Comparison of ENCODE assay signal across 8 mouse cellular contexts in genomic region chr13:78195601-78196115, GRCm38 (mm10). TPM values are rescaled to one million over a fixed set of nuclear protein-coding genes. Genes with fewer than 3 reads are reported as not detected.
DNase-seq lines count a peak whose midpoint lies in the region; ATAC-seq and TF ChIP-seq lines count a peak whose summit lies in the region.
"Had no signal": no experiment of that assay in that cellular context is flagged by ENCODE, and none has a peak within 500 bp of the region (broad histone marks: within the 10 kb centered on the region; RNA-seq: fewer than 3 reads in every experiment).

No protein-coding gene starts in this region.

- peaks cover 19% of the 10 kb centered on the region for H3K27me3 ChIP-seq in embryonic facial prominence, embryonic 12.5 days
- no peaks in the 10 kb centered on the region for H3K27me3 ChIP-seq in hindbrain, embryonic 15.5 days
- H3K27me3 ChIP-seq in neural tube, embryonic 13.5 days = no peaks in the 10 kb centered on the region

- H3K4me2 ChIP-seq in embryonic facial prominence, embryonic 12.5 days (replicated peaks) = peak overlapping the region; percentile 75
- H3K4me2 ChIP-seq in hindbrain, embryonic 15.5 days = peak overlapping the region; percentile 74
- H3K4me2 ChIP-seq in neural tube, embryonic 13.5 days = peak overlapping the region; percentile 88

- H3K9ac ChIP-seq in embryonic facial prominence, embryonic 12.5 days = peak overlapping the region; percentile 94
- H3K9ac ChIP-seq in hindbrain, embryonic 15.5 days = peak overlapping the region; percentile 86
- peak overlapping the region; percentile 100 for H3K9ac ChIP-seq in neural tube, embryonic 13.5 days

- TF ChIP-seq CTCF in layer of hippocampus, adult 2 months (conservative IDR thresholded peaks at IDR 0.05) = no peak

- H3K4me1 ChIP-seq in embryonic facial prominence, embryonic 12.5 days = peaks cover 17% of the 10 kb centered on the region; the same call in 1 of the 2 replicates
- peaks cover 31% of the 10 kb centered on the region for H3K4me1 ChIP-seq in hindbrain, embryonic 15.5 days (replicated peaks)
- peaks cover 55% of the 10 kb centered on the region for H3K4me1 ChIP-seq in neural tube, embryonic 13.5 days (replicated peaks)

- no peak for DNase-seq in layer of hippocampus, adult 2 months (ENCODE audit: low spot score in 2 of 2)
- DNase-seq in layer of hippocampus, adult 9-10 months (ENCODE audit: low spot score) = no peak
- DNase-seq in urinary bladder, postnatal 4 days (ENCODE audit: low spot score in 2 of 2) = no peak
- no peak for DNase-seq in left cerebral cortex, adult 11 months (ENCODE audit: low spot score)
- DNase-seq: kidney, postnatal 36 days had no signal

- no peak for ATAC-seq in embryonic facial prominence, embryonic 12.5 days (ENCODE audit: insufficient number of reproducible peaks, insufficient read depth, low FRiP score, low TSS enrichment)
- ATAC-seq in hindbrain, embryonic 15.5 days (ENCODE audit: low FRiP score, low read depth) = no peak
- no peak for ATAC-seq in neural tube, embryonic 13.5 days (ENCODE audit: low read depth)

- H3K9me3 ChIP-seq in embryonic facial prominence, embryonic 12.5 days = no peaks in the 10 kb centered on the region
- H3K9me3 ChIP-seq in hindbrain, embryonic 15.5 days = no peaks in the 10 kb centered on the region
- no peaks in the 10 kb centered on the region for H3K9me3 ChIP-seq in neural tube, embryonic 13.5 days

- WGBS in embryonic facial prominence, embryonic 12.5 days = 2% methylated on average over 13 of the region's 13 CpGs
- WGBS in hindbrain, embryonic 15.5 days = 2% methylated on average over 13 of the region's 13 CpGs
- WGBS in neural tube, embryonic 13.5 days = under 1% methylated on average over 13 of the region's 13 CpGs

- peaks cover 14% of the 10 kb centered on the region; the same call in 1 of the 2 replicates for H3K36me3 ChIP-seq in embryonic facial prominence, embryonic 12.5 days
- H3K36me3 ChIP-seq in hindbrain, embryonic 15.5 days = no peaks in the 10 kb centered on the region
- peaks cover 14% of the 10 kb centered on the region; the same call in 1 of the 2 replicates for H3K36me3 ChIP-seq in neural tube, embryonic 13.5 days

- peak overlapping the region; percentile 85 for H3K4me3 ChIP-seq in layer of hippocampus, adult 2 months
- H3K4me3 ChIP-seq in embryonic facial prominence, embryonic 12.5 days = peak overlapping the region; percentile 62
- H3K4me3 ChIP-seq in hindbrain, embryonic 15.5 days = peak overlapping the region; percentile 96
- H3K4me3 ChIP-seq in neural tube, embryonic 13.5 days = peak overlapping the region; percentile 97

- peak overlapping the region; percentile 97 for H3K27ac ChIP-seq in layer of hippocampus, adult 2 months
- peak overlapping the region; percentile 95 for H3K27ac ChIP-seq in embryonic facial prominence, embryonic 12.5 days
- H3K27ac ChIP-seq in hindbrain, embryonic 15.5 days (replicated peaks) = peak overlapping the region; percentile 92
- peak overlapping the region; percentile 95 for H3K27ac ChIP-seq in neural tube, embryonic 13.5 days (replicated peaks)

RNA-seq across cellular contexts. Expression of gene Nr2f1, which starts 3.9 kb away (rescaled TPM):
- 10 to 100 TPM; 89.4 to 98.1 TPM for total RNA-seq in layer of hippocampus, adult 2 months (2021)
- polyA plus RNA-seq in embryonic facial prominence, embryonic 12.5 days (2016; fragmentation: Nextera tagmentation; extraction: Ambion mirVana) = 46.5 and 49.0 TPM in 2 replicates
- polyA plus RNA-seq in hindbrain, embryonic 15.5 days (2015; fragmentation: Nextera tagmentation; extraction: Ambion mirVana) = 51.8 and 57.4 TPM in 2 replicates
- 46.8 and 47.9 TPM in 2 replicates for polyA plus RNA-seq in neural tube, embryonic 13.5 days (2015; fragmentation: Nextera tagmentation; extraction: Ambion mirVana)
